Mouse (Mus musculus) lung, embryonic 14.5 days (tissue): ENCODE measurements around the gene Rcn3. TPM values are rescaled to one million over a fixed set of nuclear protein-coding genes. Genes with fewer than 3 reads are reported as not detected.

Experiments
- ATAC-seq: fragments of 200-750 bp; cut with Nextera tagmentation; 2 replicates; pipeline ENCODE4 v1.8.0; 2017; ENCODE audit warnings: mild to moderate bottlenecking, moderate TSS enrichment, moderate library complexity; ENCODE audit not compliant: insufficient read depth
- DNase-seq: peaks from one replicate; pipeline ENCODE4 v3.0.0-alpha.2; 2015
- H3K27ac ChIP-seq: fragments of 300-500 bp; sonication (generic); 2 replicates; pipeline ENCODE4 v1.5.1; 2014; ENCODE audit warnings: low read depth, mild to moderate bottlenecking, moderate library complexity
- H3K27me3 ChIP-seq: fragments of 300-500 bp; sonication (generic); 2 replicates; pipeline ENCODE4 v1.6.1; 2014; ENCODE audit warnings: low read length, control low read depth; ENCODE audit not compliant: insufficient read depth
- H3K36me3 ChIP-seq: fragments of 300-500 bp; sonication (generic); 2 replicates; pipeline ENCODE4 v1.6.1; 2014; ENCODE audit warnings: control low read depth; ENCODE audit not compliant: insufficient read depth
- H3K4me1 ChIP-seq: fragments of 300-500 bp; sonication (generic); 2 replicates; pipeline ENCODE4 v1.6.1; 2014; ENCODE audit warnings: antibody characterized with exemption, control low read depth; ENCODE audit not compliant: insufficient read depth
- H3K4me2 ChIP-seq: fragments of 300-500 bp; sonication (generic); 2 replicates; pipeline ENCODE4 v1.6.1; 2014; ENCODE audit warnings: mild to moderate bottlenecking
- H3K4me3 ChIP-seq: fragments of 300-500 bp; sonication (generic); 2 replicates; pipeline ENCODE4 v1.5.1; 2014; ENCODE audit warnings: low read depth, low read length
- H3K9ac ChIP-seq: fragments of 300-500 bp; sonication (generic); 2 replicates; pipeline ENCODE4 v1.6.1; 2014
- H3K9me3 ChIP-seq: fragments of 300-500 bp; sonication (generic); 2 replicates; pipeline ENCODE4 v1.6.1; 2016; ENCODE audit warnings: low read depth, low read length, control low read depth
- CTCF ChIP-seq: IDR thresholded peaks from 2 replicates; pipeline ENCODE4 v1.5.1; 2016; ENCODE audit warnings: antibody characterized with exemption, low read depth
- WGBS: fragments of 180-500 bp; shearing (Covaris S2); extraction: QIAGEN DNeasy Blood & Tissue Kit; methylation state at CpG from one replicate; pipeline ENCODE4 v1.1.7; 2014; 5-methylcytosine and 5-hydroxymethylcytosine counted together
- microRNA counts: library from miRNA; unstranded; fragments of <30 nt; microRNA quantifications from one replicate; lab custom pipeline; 2016
- microRNA-seq: library from miRNA; unstranded; fragments of <30 nt; microRNA quantifications from one replicate; pipeline ENCODE4, GENCODE M21; 2016; ENCODE audit warnings: borderline number of aligned reads
- polyA plus RNA-seq: library from polyadenylated mRNA; unstranded; fragments of >200 nt; fragmentation: Nextera tagmentation; extraction: Ambion mirVana; gene quantifications from 2 replicates; pipeline ENCODE4 v1.2.1, GENCODE M21; 2014

Rcn3 gene
- polyA plus RNA-seq, 1 experiment from 2014 or later, result 360 TPM

GRCm38 (mm10) chr7:45037720-45038361, 54.2 kb downstream of the Rcn3 start:
- ATAC-seq, result no peak
- TF ChIP-seq CTCF, result peak; percentile 81
- no peak overlapping the region for H3K9ac ChIP-seq
- H3K27ac ChIP-seq, result no peak overlapping the region
- 65% methylated on average over 7 of the region's 7 CpGs for WGBS
- H3K4me1 ChIP-seq, result no peaks in the 10 kb centered on the region
- peaks cover 99% of the 10 kb centered on the region for H3K36me3 ChIP-seq
- H3K27me3 ChIP-seq, result no peaks in the 10 kb centered on the region
- DNase-seq, result peak; percentile 68
- no peaks in the 10 kb centered on the region for H3K9me3 ChIP-seq
- no peak overlapping the region for H3K4me2 ChIP-seq
- H3K4me3 ChIP-seq, result no peak overlapping the region

DNA sequence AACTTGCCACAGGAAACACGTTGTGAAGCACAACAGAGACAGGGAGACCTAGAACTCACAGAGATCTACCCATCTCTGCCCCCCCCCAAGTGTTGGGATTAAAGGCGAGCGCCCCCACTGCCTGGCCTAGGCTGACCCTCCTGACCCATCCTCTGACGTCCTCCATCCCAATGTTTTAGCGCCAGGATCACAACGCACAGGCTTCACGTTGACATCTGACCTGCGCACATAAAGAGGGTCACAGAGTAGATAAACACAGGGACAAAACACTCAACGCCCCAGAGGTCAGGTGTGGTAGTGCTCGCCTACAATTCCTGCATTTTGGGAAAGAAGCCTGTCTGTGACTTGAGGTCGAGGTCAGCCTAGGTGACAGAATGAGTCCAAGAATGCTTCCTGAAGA, 55.3 kb downstream of the Rcn3 start:
- 71% methylated on average over 11 of the region's 11 CpGs for WGBS
- ATAC-seq, result no peak
- Histone ChIP-seq H3K9ac (no peak overlapping the region), H3K27ac (no peak overlapping the region), H3K36me3 (peaks cover 99% of the 10 kb centered on the region), H3K27me3 (no peaks in the 10 kb centered on the region), H3K4me3 (no peak overlapping the region), H3K4me1 (no peaks in the 10 kb centered on the region), H3K4me2 (no peak overlapping the region), H3K9me3 (no peaks in the 10 kb centered on the region)
- TF ChIP-seq CTCF, result no peak
- DNase-seq, result no peak

DNA sequence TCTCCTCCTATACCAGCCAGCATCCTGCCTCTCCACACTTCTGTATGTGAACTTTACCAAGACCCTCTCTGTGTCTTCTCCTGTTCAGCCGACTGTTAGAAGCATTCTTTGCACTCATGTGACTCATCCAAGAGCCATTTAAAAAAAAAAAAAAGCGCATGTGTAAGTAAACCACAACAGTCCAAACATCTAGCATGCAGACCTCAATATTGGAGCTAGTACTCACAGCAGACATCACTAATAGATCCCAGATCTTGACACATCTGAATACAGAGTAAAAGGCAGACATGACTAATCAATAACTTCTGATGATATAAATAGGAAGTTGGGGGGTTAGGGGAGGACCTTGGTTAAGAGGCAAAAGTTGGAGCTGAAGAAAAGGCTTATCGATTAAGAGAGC, 56.4 kb downstream of the Rcn3 start:
- H3K36me3 ChIP-seq, result peaks cover 99% of the 10 kb centered on the region

DNA sequence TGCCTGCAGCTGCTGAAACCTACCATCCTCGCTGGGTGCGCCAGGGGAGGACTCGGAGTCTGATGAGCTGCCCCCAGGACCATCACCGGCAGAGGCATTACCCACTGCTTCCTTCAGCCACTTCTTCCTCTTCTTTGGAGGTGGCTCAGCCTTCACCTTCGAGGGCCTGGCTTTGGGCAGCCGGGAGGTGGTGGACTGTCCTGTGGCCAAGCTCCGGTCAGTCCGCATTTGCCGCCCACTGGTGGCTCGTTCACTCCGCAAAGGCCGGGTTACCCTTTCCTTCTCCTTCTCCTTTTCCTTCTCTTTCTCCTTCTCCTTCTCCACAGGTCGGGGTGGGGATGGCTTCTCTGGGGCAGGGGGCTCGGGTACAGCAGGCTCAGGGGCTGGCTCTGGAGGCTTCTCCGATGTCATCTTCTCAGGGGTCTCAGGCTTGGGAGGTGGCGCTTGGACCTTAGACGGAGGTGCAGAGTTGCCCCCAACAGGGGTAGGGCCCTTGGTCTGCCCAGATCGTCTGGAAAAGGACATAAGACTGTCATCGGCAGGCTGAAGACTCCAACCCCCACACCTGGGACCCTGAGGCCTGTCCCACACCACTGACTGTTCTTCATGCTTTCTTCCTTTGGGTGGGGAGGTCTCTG, 58.2 kb downstream of the Rcn3 start:
- Histone ChIP-seq H3K27me3 (no peaks in the 10 kb centered on the region), H3K4me3 (no peak overlapping the region), H3K9ac (no peak overlapping the region), H3K4me1 (no peaks in the 10 kb centered on the region), H3K36me3 (peaks cover 99% of the 10 kb centered on the region), H3K27ac (no peak overlapping the region), H3K4me2 (no peak overlapping the region), H3K9me3 (no peaks in the 10 kb centered on the region)
- DNase-seq, result no peak
- 93% methylated on average over 19 of the region's 19 CpGs for WGBS
- ATAC-seq, result no peak
- TF ChIP-seq CTCF, result no peak

More for the DNA sequence above, 56.4 kb downstream of the Rcn3 start:
- no peak overlapping the region for H3K27ac ChIP-seq
- 89% methylated on average over 3 of the region's 3 CpGs for WGBS
- ATAC-seq (no peak), DNase-seq (peak; percentile 16)
- H3K27me3 ChIP-seq, result no peaks in the 10 kb centered on the region
- no peaks in the 10 kb centered on the region for H3K9me3 ChIP-seq
- no peak overlapping the region for H3K4me2 ChIP-seq
- no peak overlapping the region for H3K9ac ChIP-seq
- H3K4me3 ChIP-seq, result no peak overlapping the region
- TF ChIP-seq CTCF, result no peak
- no peaks in the 10 kb centered on the region for H3K4me1 ChIP-seq

MicroRNAs within 50 kb of the gene (microRNA counts, 519-probe panel; counts per million panel counts)
- 2,841 counts per million, percentile 53 among the panel's probes with 10 or more counts for microRNA mmu-miR-150 (lab: Ali Mortazavi, UCI)

Small RNA genes within 50 kb of the gene (microRNA-seq; reads per million reads assigned to microRNA genes)
- gene Mir150 (47.5 reads per million, percentile 40 among the genes with 10 or more reads in this experiment), gene Mir5121 (16.6 reads per million, percentile 30 among the genes with 10 or more reads in this experiment)

Other genes with a start within 250 kb of the Rcn3 start
- 61.9 and 76.9 TPM in 2 replicates for gene Akt1s1, start 243.2 kb downstream of the Rcn3 start, polyA plus RNA-seq
- gene Tbc1d17, start 243.1 kb downstream of the Rcn3 start, polyA plus RNA-seq, result 60.1 and 73.7 TPM in 2 replicates
- gene Pnkp, start 235.1 kb downstream of the Rcn3 start, polyA plus RNA-seq, result 30.3 and 30.7 TPM in 2 replicates
- 386 and 443 TPM in 2 replicates for gene Ptov1, start 222.4 kb downstream of the Rcn3 start, polyA plus RNA-seq
- gene Med25, start 199.5 kb downstream of the Rcn3 start, polyA plus RNA-seq, result 77.9 and 79.5 TPM in 2 replicates
- gene Fuz, start 196.1 kb downstream of the Rcn3 start, polyA plus RNA-seq, result 17.7 and 19.1 TPM in 2 replicates
- 73.6 and 83.2 TPM in 2 replicates for gene Ap2a1, start 162.7 kb downstream of the Rcn3 start, polyA plus RNA-seq
- gene Tsks, start 149.0 kb downstream of the Rcn3 start, polyA plus RNA-seq, result 0.11 and 0.14 TPM in 2 replicates
- gene Cpt1c, start 117.4 kb downstream of the Rcn3 start, polyA plus RNA-seq, result 14.9 and 15.5 TPM in 2 replicates
- gene Prmt1, start 105.7 kb downstream of the Rcn3 start, polyA plus RNA-seq, result 228 and 238 TPM in 2 replicates
- 78.7 and 83.0 TPM in 2 replicates for gene Irf3, start 94.6 kb downstream of the Rcn3 start, polyA plus RNA-seq
- 69.9 and 76.9 TPM in 2 replicates for gene Bcl2l12, start 93.5 kb downstream of the Rcn3 start, polyA plus RNA-seq
- 45.9 and 53.6 TPM in 2 replicates for gene Scaf1, start 75.9 kb downstream of the Rcn3 start, polyA plus RNA-seq
- gene Rras, start 74.3 kb downstream of the Rcn3 start, polyA plus RNA-seq, result 46.2 and 46.5 TPM in 2 replicates
- 14.2 and 16.2 TPM in 2 replicates for gene Prr12, start 39.3 kb downstream of the Rcn3 start, polyA plus RNA-seq
- 68.6 and 71.9 TPM in 2 replicates for gene Nosip, start 29.8 kb downstream of the Rcn3 start, polyA plus RNA-seq
- 18.1 and 19.2 TPM in 2 replicates for gene Prrg2, start 29.5 kb downstream of the Rcn3 start, polyA plus RNA-seq
- gene Fcgrt, start 11.6 kb upstream of the Rcn3 start, polyA plus RNA-seq, result 56.4 and 57.0 TPM in 2 replicates
- gene Rps11, start 32.2 kb upstream of the Rcn3 start, polyA plus RNA-seq, result 1,873 and 1,878 TPM in 2 replicates
- 1,527 and 1,587 TPM in 2 replicates for gene Rpl13a, start 36.5 kb upstream of the Rcn3 start, polyA plus RNA-seq
- 1.2 and 1.4 TPM in 2 replicates for gene Gm45713, start 44.0 kb upstream of the Rcn3 start, polyA plus RNA-seq
- gene Flt3l, start 44.2 kb upstream of the Rcn3 start, polyA plus RNA-seq, result 0.72 and 1.1 TPM in 2 replicates
- 110 and 112 TPM in 2 replicates for gene Pih1d1, start 62.1 kb upstream of the Rcn3 start, polyA plus RNA-seq
- gene Aldh16a1, start 62.4 kb upstream of the Rcn3 start, polyA plus RNA-seq, result 52.1 and 52.9 TPM in 2 replicates
- gene Slc17a7, start 71.7 kb upstream of the Rcn3 start, polyA plus RNA-seq, result 0.09 and 0.97 TPM in 2 replicates
- gene Gfy, start 87.3 kb upstream of the Rcn3 start, polyA plus RNA-seq, result not detected in 2 replicates
- not detected in 2 replicates for gene Pth2, start 88.8 kb upstream of the Rcn3 start, polyA plus RNA-seq
- gene Ccdc155, start 112.7 kb upstream of the Rcn3 start, polyA plus RNA-seq, result 0.19 and 0.38 TPM in 2 replicates
- 0.45 TPM in 1 of 2 replicates, not detected in the other for gene Dkkl1, start 119.9 kb upstream of the Rcn3 start, polyA plus RNA-seq
- 204 and 222 TPM in 2 replicates for gene Tead2, start 123.5 kb upstream of the Rcn3 start, polyA plus RNA-seq
- gene Cd37, start 146.9 kb upstream of the Rcn3 start, polyA plus RNA-seq, result 2.1 and 2.9 TPM in 2 replicates
- not detected in 2 replicates for gene Slc6a16, start 148.9 kb upstream of the Rcn3 start, polyA plus RNA-seq
- not detected in 2 replicates for gene Slc6a21, start 185.3 kb upstream of the Rcn3 start, polyA plus RNA-seq
- gene Trpm4, start 241.6 kb upstream of the Rcn3 start, polyA plus RNA-seq, result 11.4 and 15.7 TPM in 2 replicates
- gene Hrc, start 243.1 kb upstream of the Rcn3 start, polyA plus RNA-seq, result 0.58 and 1.2 TPM in 2 replicates